Mouse (Mus musculus) liver, postnatal 0 days (tissue): ENCODE measurements around the gene Ezr. TPM values are rescaled to one million over a fixed set of nuclear protein-coding genes. Genes with fewer than 3 reads are reported as not detected.

Experiments
- ATAC-seq: fragments of 200-750 bp; cut with Nextera tagmentation; 2 replicates; pipeline ENCODE4 v1.8.0; 2017; ENCODE audit warnings: mild to moderate bottlenecking, moderate library complexity
- DNase-seq: peaks from one replicate; pipeline ENCODE4 v3.0.0-alpha.2; 2016
- H3K27ac ChIP-seq: fragments of 300-500 bp; sonication (generic); 2 replicates; pipeline ENCODE4 v1.5.1; 2014; ENCODE audit warnings: antibody characterized with exemption, moderate library complexity, mild to moderate bottlenecking, low read depth
- H3K27me3 ChIP-seq: fragments of 300-500 bp; sonication (generic); 2 replicates; pipeline ENCODE4 v1.6.1; 2014; ENCODE audit warnings: low read length, control low read depth, mixed read lengths; ENCODE audit not compliant: insufficient read depth
- H3K36me3 ChIP-seq: fragments of 300-500 bp; sonication (generic); replicated peaks from 2 replicates; pipeline ENCODE4 v1.6.1; 2014; ENCODE audit warnings: mild to moderate bottlenecking, control low read depth, low read length, moderate library complexity, mixed read lengths; ENCODE audit not compliant: insufficient read depth
- H3K4me1 ChIP-seq: fragments of 300-500 bp; sonication (generic); 2 replicates; pipeline ENCODE4 v1.6.1; 2014; ENCODE audit warnings: antibody characterized with exemption, mild to moderate bottlenecking, control low read depth; ENCODE audit not compliant: insufficient read depth
- H3K4me2 ChIP-seq: fragments of 300-500 bp; sonication (generic); 2 replicates; pipeline ENCODE4 v1.6.1; 2014; ENCODE audit warnings: low read depth, mild to moderate bottlenecking, low read length, moderate library complexity, mixed read lengths
- H3K4me3 ChIP-seq: fragments of 300-500 bp; sonication (generic); 2 replicates; pipeline ENCODE4 v1.5.1; 2014; ENCODE audit warnings: low read depth, low read length
- H3K9ac ChIP-seq: fragments of 300-500 bp; sonication (generic); replicated peaks from 2 replicates; pipeline ENCODE4 v1.6.1; 2014; ENCODE audit warnings: mild to moderate bottlenecking, moderate library complexity
- H3K9me3 ChIP-seq: fragments of 300-500 bp; sonication (generic); 2 replicates; pipeline ENCODE4 v1.6.1; 2016; ENCODE audit warnings: mild to moderate bottlenecking, control low read depth, low read length, mixed read lengths
- CTCF ChIP-seq: sonication (generic); IDR thresholded peaks from 2 replicates; pipeline ENCODE4 v1.5.1; 2016; ENCODE audit warnings: antibody characterized with exemption, low read depth
- EP300 ChIP-seq: IDR thresholded peaks from 2 replicates; pipeline ENCODE4 v1.6.1; 2016; ENCODE audit warnings: antibody characterized with exemption, low read depth, mild to moderate bottlenecking
- WGBS: fragments of 180-500 bp; shearing (Covaris S2); extraction: QIAGEN DNeasy Blood & Tissue Kit; methylation state at CpG from one replicate; pipeline ENCODE4 v1.1.7; 2014; ENCODE audit not compliant: insufficient replicate concordance; 5-methylcytosine and 5-hydroxymethylcytosine counted together
- polyA plus RNA-seq: library from polyadenylated mRNA; unstranded; fragments of >200 nt; fragmentation: Nextera tagmentation; extraction: Ambion mirVana; gene quantifications from 2 replicates; pipeline ENCODE4 v1.2.1, GENCODE M21; 2015

Gene Ezr
- polyA plus RNA-seq, 1 experiment from 2014 or later = 34.8 TPM

DNA sequence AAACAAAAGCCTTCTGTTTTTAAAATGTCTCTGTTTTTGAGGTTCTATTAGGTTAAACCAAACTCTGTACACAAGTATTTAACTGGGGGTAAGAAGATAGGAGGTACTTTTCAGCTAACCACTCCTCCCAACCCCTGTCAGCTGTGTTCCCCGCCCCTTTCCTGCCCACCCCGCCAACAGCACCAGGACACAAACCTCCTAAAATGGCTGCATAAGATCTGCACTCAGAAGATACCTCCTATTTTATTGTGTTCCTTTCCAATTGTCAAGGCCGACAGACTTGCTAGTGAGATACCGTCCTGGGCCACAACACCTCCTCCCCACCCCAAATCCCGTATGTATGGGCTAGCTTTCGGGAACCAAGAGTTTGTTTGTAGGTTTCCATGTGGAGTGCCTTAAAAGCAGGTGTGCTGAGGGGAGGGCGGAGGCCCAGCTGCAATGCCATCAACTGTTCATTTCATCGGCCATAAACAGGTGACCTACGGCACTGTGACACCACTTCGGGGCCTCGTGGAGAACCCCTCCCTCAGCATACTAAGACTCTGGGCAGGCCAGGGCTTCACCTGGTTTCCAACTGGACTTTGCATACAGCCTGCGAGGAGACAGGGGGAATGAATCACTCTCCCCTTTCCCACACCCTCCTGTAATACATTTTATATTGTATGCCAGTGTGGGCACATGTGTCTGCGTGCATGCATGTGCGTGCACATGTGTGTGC, 9.2 kb downstream of the Ezr start:
- WGBS = 69% methylated on average over 14 of the region's 14 CpGs
- no peak overlapping the region for H3K4me2 ChIP-seq
- TF ChIP-seq EP300 (no peak), CTCF (no peak)

DNA sequence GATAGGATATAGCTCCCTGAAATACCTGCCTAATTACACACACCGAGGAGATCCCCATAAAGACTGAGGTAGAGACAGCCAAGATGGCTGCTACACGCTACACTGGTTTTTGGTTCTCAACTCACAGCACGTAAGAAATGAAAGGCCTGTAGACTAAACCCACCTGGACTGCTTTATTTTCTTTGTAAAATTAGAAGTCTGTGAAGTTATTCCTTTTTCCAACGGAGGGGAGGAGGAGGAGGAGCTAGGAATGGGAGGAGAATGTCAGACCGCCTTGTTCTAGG, 10.2 kb downstream of the Ezr start:
- Histone ChIP-seq H3K4me3 (no peak overlapping the region), H3K9me3 (no peaks in the 10 kb centered on the region), H3K27me3 (no peaks in the 10 kb centered on the region), H3K4me2 (no peak overlapping the region), H3K4me1 (peaks cover 15% of the 10 kb centered on the region), H3K36me3 (no peaks in the 10 kb centered on the region), H3K27ac (no peak overlapping the region), H3K9ac (no peak overlapping the region)
- ATAC-seq = no peak
- WGBS = 80% methylated on average over 5 of the region's 5 CpGs
- no peak for TF ChIP-seq CTCF
- TF ChIP-seq EP300 = no peak
- DNase-seq = no peak

More for the DNA sequence above, 9.2 kb downstream of the Ezr start:
- no peaks in the 10 kb centered on the region for H3K36me3 ChIP-seq
- no peaks in the 10 kb centered on the region for H3K27me3 ChIP-seq
- no peak overlapping the region for H3K4me3 ChIP-seq
- no peak overlapping the region for H3K9ac ChIP-seq
- H3K9me3 ChIP-seq = no peaks in the 10 kb centered on the region
- peaks cover 6% of the 10 kb centered on the region for H3K4me1 ChIP-seq
- no peak overlapping the region for H3K27ac ChIP-seq
- ATAC-seq (no peak), DNase-seq (no peak)

DNA sequence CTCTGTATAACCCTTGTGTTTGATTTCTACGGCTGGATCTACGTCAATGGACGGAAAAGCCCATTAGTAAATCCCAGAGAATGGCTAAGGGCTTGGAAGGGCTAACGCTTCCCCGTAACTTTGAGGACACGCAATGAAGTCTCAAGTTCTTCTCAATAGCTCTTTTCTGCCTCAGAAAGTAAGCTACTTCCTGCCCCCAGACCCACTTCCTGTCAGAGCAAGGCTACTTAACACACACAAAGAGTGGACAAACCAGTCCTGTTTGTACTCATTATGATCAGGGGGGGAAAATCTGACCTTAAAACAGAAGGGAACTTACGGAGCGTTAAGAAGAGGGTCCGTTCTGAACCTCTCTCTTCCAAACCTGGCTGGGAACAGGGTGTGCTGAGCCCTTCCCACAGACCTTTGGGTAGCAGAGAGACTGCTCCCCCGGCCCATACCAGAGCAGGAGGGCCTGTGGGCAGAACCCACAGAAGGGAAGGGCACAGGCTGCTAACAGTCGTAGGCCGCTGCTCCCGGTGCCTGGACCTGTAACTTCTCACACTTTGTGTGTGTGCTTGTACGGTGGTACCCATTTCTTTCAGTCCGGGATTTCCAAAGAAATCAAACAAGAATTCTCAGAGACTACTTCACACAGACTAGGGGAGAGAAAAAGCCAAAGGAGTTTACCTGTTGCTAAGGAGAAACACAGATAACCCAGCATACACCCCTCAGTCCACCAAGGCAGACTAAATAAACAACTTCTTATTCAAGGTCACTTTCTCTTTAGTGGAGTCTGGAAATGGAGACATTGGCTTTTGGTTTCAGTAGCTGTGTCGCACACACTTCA, 10.7 kb downstream of the Ezr start:
- TF ChIP-seq CTCF (no peak), EP300 (no peak)
- Histone ChIP-seq H3K4me3 (no peak overlapping the region), H3K27ac (peak overlapping the region; percentile 22; the same call in 1 of the 2 replicates), H3K4me1 (peaks cover 15% of the 10 kb centered on the region), H3K4me2 (no peak overlapping the region), H3K36me3 (no peaks in the 10 kb centered on the region), H3K9me3 (no peaks in the 10 kb centered on the region), H3K27me3 (no peaks in the 10 kb centered on the region), H3K9ac (no peak overlapping the region)
- ATAC-seq = no peak
- 72% methylated on average over 16 of the region's 16 CpGs for WGBS
- DNase-seq = no peak

DNA sequence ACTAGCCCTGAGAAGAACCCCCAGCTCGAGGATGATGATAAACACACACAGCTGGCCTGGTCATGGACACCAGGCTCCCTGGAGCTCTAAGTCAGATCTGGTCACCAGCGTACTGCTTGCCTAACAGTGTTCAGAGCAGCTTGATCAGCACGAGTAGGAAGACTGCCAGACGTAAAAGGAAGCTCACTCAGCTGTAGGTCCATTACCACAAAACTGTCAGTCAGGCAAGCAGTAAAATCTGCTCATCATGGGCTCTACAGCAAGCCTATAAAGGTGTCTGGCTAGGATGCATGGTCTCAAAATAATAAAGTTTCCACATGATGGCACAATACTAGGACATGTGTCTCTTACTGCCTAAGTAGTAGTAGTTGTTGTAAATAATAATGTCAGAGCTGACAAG, 13.0 kb downstream of the Ezr start:
- Histone ChIP-seq H3K4me2 (no peak overlapping the region), H3K9ac (no peak overlapping the region), H3K27me3 (no peaks in the 10 kb centered on the region), H3K4me1 (peaks cover 15% of the 10 kb centered on the region), H3K36me3 (no peaks in the 10 kb centered on the region), H3K9me3 (no peaks in the 10 kb centered on the region), H3K27ac (no peak overlapping the region), H3K4me3 (no peak overlapping the region)
- ATAC-seq (no peak), DNase-seq (no peak)
- 34% methylated on average over 4 of the region's 4 CpGs for whole genome bisulfite sequencing
- TF ChIP-seq CTCF (no peak), EP300 (no peak)

DNA sequence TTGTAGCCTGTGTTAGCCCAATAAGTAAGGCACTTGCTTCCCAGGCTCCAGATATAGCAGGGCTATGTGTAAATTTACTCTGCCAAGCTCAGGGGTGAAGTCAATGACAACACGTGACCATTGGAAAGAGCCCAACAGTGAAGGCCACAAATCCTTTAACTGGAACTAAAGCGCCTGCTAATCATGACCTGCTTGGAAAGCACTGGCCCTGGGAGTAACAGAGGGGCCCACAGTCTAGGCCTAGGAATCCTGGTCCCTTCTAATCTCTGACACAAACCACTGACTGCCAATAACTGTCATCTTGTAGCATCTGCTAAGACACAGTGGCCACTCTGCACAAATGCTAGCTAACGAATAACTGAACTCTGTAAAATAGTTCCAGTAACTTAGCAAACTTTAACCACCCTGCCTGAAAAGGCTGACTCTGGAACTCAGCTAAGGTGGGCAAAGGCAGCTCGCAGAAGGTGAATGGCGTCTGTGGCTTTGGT, 14.2 kb downstream of the Ezr start:
- Histone ChIP-seq H3K9me3 (no peaks in the 10 kb centered on the region), H3K4me1 (peaks cover 18% of the 10 kb centered on the region), H3K27me3 (no peaks in the 10 kb centered on the region), H3K4me3 (no peak overlapping the region), H3K36me3 (no peaks in the 10 kb centered on the region), H3K4me2 (no peak overlapping the region), H3K9ac (peak overlapping the region; percentile 42), H3K27ac (no peak overlapping the region)
- ATAC-seq (peak; percentile 64), DNase-seq (no peak)
- WGBS = 58% methylated on average over 5 of the region's 5 CpGs
- TF ChIP-seq EP300 (no peak), CTCF (no peak)

DNA sequence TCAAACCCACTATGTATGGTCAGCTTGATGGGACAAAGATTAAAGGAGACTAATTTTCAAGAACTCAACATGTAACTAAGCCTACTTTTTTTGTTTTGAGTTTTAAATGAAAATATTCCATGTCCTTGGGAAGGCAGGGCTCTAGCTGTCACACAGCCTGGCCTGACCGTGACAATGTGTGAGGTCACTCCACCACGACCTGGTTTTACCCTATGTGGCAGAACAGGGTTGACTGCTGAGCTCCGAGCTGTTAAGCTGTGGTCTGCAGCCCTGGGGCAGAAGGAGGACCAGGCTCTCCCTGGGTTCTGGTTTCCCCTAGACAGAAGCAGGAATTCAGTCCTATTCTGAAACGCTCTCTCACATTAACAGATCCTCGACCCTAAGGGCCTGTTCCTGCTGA, 14.8 kb downstream of the Ezr start:
- no peak overlapping the region for H3K27ac ChIP-seq
- H3K4me1 ChIP-seq = peaks cover 18% of the 10 kb centered on the region
- 45% methylated on average over 5 of the region's 5 CpGs for WGBS
- no peaks in the 10 kb centered on the region for H3K36me3 ChIP-seq
- no peaks in the 10 kb centered on the region for H3K27me3 ChIP-seq
- TF ChIP-seq EP300 (no peak), CTCF (no peak)
- H3K4me3 ChIP-seq = no peak overlapping the region
- ATAC-seq (peak; percentile 54; the same call in 1 of the 2 replicates), DNase-seq (no peak)
- H3K9me3 ChIP-seq = no peaks in the 10 kb centered on the region
- no peak overlapping the region for H3K4me2 ChIP-seq
- H3K9ac ChIP-seq = no peak overlapping the region
